Mouse (Mus musculus): ENCODE data around the gene Pomp.

The Pomp gene

DNA sequence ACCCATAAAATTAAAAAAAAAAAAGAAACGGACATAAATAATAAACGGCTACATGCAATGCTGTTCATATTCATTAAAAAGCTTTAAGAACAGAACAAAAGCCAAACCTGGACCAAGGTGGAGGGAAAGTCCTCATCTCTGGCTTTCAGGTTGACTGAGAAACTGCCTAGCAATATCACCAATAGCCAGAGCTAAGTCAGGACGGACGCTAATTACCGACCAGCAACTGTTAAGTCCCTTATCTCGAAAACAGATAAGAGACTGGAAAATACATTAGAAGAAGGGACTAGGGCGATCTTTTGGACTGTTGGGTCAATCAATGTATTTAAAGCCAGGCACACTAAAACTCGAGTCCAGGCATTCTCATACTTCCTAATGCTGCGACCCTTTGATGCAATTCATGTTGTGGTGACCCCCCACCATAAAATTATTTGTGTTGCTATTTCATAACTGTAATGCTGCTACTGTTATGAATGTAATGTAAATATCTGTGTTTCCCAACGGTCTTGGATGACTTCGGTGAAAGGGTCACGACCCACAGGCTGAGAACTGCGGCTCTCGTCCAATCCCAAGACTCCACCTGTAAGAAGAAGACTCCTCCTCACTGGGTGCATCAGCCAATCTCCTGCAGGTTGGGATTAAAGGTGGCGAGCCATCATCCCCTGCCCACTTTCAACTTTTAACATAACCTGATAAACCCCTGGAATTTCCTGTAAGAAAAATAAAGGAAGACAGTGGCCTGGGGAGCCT lies 41.9 kb downstream of the Pomp start:
- DNase-seq (ENCODE audit: low spot score): no peak

- no peak for DNase-seq (ENCODE audit: low spot score)
Observed at GRCm38 (mm10) chr5:147903166-147903565, 42.9 kb downstream of the Pomp start.

- DNase-seq (ENCODE audit: low spot score): no peak
Observed at GRCm38 (mm10) chr5:147907144-147907543, 46.9 kb downstream of the Pomp start.

DNA sequence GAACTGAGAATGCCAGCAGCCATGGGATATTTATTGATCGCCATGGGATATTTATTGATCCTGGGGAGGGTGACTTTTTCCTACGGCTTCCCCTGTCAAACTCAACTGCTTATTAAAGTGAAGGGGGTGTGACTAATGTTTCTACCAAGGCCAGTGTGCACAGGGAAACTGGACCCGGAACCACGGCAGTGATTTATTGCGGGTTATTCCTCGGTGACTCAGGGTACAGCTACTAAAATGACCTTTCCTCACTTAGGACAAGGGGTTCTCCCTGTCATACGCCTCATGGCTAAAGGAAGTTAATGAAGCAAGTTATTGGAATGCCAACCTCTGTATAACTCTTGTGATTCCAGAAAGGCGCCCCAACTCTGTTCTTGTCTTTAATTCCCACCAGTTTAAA lies 47.6 kb downstream of the Pomp start:
- DNase-seq (ENCODE audit: low spot score): no peak

DNA sequence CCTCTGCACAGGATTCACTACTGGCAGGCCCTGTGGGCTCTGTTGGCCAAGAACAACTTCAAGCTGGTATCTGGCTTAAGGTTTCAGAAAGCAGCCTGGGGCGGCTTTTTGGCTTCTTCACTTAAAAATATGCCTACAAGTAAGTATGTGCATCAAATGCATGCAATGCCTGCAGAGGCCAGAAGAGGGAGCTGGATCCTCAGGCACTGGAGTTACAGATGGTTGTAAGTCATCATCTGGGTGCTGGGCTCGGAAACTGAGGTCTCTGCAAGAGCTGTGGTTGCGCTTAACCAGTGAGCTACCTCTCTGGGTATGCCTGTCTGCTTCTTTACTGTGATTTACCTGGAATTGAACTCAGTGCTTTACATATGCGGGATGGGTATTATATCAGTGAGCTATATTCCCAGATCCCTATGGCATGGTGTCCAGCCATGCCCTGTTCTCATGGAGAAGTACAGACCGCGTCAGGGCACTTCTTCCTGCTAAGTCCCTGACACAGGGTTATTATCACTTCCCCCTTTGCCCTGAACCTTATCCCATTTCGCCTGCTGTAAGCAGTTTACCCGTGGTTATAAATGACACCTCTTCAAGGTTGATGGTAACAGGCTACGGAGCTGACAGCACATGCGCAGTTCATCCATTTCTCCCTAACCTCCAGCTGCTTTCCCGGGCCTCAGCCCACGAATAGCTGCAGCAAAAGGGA lies 50.7 kb downstream of the Pomp start:
- DNase-seq (ENCODE audit: low spot score): no peak

DNA sequence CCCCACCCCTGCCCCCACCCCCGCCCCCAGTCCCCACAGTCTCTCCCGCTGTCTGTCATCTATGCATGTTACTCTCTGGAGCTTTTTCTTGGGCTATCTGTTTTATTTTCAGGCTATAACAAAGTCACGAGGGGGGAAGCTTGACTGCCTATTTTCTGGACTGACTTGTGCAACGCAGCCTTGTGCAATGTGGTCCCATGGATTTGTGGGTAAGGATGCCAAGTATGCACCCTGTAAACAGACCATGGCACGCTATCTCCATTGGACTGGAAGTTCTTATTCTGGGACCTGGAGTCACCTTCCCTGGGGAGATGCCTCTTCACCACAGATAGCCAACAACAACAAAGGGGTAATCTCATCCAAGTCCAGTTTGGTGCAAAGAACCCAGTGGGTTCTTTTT lies 51.5 kb downstream of the Pomp start:
- no peak for DNase-seq (ENCODE audit: low spot score)

GRCm38 (mm10) chr5:147913241-147913842 lies 53.1 kb downstream of the Pomp start:
- DNase-seq (ENCODE audit: low spot score): no peak

DNA sequence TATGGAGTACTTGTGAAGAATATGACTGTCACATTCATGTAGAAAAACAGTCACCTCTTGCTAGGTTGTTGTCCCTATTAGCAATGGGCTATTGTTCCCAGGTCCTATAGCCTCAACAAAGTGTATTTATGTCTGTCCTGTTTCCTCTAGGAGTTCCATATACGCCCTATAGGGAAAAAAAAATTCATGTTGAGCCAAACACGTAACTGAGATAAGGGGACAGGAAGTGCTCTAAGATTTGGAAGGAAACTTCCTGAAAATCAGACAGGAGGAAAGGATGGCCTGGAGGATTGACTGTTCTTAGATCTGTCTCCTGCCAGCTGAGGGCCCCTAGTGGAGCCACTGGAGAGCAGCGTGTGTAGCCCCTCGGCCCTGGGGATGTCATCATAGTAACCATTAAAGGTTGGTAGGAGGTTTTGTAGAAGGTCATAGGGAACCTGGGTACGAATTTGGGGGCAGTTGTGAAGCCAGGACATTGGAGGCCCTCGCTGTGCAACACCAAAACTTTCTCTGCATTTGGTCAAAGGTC lies 54.8 kb downstream of the Pomp start:
- DNase-seq (ENCODE audit: low spot score): no peak

GRCm38 (mm10) chr5:147916171-147916570 lies 55.9 kb downstream of the Pomp start:
- no peak for DNase-seq (ENCODE audit: low spot score)

- no peak for DNase-seq (ENCODE audit: low spot score)
Observed at GRCm38 (mm10) chr5:147918044-147918846, 58.0 kb downstream of the Pomp start.

GRCm38 (mm10) chr5:147924621-147925020 lies 64.4 kb downstream of the Pomp start:
- DNase-seq (ENCODE audit: low spot score): no peak

Measured in urinary bladder, postnatal 10 days (tissue).